Mouse (Mus musculus): ENCODE measurements at regions not wholly inside any gene's neighbourhood (a gene's known extent, or its start where the extent isn't known, plus 50 kb on each side); places are given as distances from the start of the nearest gene placed in this dataset.

DNA sequence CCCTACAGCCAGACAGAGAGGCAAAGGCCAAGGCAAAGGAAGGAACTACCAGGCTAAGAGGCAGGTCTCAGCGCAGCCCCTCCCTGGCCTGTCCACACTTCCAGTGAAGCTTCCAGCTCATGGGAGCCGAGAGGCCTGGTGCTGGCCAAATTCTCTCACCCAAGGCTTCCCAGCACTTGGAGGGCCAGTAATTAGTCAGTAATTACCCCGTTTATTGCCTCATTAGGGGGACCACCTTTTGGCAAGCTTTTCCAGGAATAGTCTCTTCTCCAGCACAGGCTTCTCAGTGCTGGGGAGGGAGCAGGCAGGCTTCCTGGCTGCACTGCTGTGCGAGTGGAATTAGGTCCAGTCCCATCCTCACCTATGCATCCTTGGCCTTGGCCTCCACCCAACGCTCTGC lies 252.8 kb upstream of the Nxpe4 start:
- 24% methylated on average over 5 of the region's 5 CpGs for WGBS
- Histone ChIP-seq H3K27me3 (no peaks in the 10 kb centered on the region), H3K36me3 (no peaks in the 10 kb centered on the region), H3K4me2 (no peak overlapping the region), H3K9ac (no peak overlapping the region), H3K4me1 (no peaks in the 10 kb centered on the region), H3K27ac (no peak overlapping the region), H3K4me3 (no peak overlapping the region), H3K9me3 (no peaks in the 10 kb centered on the region)
- no peak for ATAC-seq (ENCODE audit: insufficient number of reproducible peaks, low FRiP score, low TSS enrichment, low read depth)

DNA sequence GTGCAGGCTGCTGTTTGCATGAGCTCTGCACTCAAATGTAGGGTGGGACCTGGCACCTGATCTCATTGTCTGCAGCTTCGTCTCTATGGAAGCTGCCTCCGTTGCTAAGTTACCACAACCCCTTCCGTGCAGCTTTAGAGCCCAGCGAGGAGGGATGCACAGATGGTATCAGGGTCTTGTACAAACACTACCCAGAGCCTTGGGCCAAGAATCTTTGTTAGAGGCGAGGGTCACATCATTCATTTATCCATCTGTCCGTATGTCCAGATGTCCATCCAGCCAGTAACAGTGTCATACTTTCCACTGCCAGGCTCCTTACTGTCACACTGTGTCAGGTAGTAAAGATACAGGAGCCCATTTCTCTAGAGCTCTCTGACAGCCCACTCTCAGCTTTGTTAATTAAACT lies 251.3 kb upstream of the Nxpe4 start:
- Histone ChIP-seq H3K9ac (no peak overlapping the region), H3K27ac (no peak overlapping the region), H3K27me3 (no peaks in the 10 kb centered on the region), H3K4me1 (no peaks in the 10 kb centered on the region), H3K4me2 (no peak overlapping the region), H3K4me3 (no peak overlapping the region), H3K36me3 (no peaks in the 10 kb centered on the region), H3K9me3 (no peaks in the 10 kb centered on the region)
- 50% methylated on average over 6 of the region's 6 CpGs for WGBS
- ATAC-seq (ENCODE audit: insufficient number of reproducible peaks, low FRiP score, low TSS enrichment, low read depth), result no peak

GRCm38 (mm10) chr9:47912823-47913222 lies 249.0 kb upstream of the Nxpe4 start:
- Histone ChIP-seq H3K4me1 (no peaks in the 10 kb centered on the region), H3K27ac (no peak overlapping the region), H3K9me3 (no peaks in the 10 kb centered on the region), H3K27me3 (no peaks in the 10 kb centered on the region), H3K4me3 (no peak overlapping the region), H3K36me3 (no peaks in the 10 kb centered on the region), H3K4me2 (no peak overlapping the region), H3K9ac (no peak overlapping the region)
- WGBS, result 64% methylated on average over 5 of the region's 5 CpGs
- ATAC-seq (ENCODE audit: insufficient number of reproducible peaks, low FRiP score, low TSS enrichment, low read depth), result no peak

DNA sequence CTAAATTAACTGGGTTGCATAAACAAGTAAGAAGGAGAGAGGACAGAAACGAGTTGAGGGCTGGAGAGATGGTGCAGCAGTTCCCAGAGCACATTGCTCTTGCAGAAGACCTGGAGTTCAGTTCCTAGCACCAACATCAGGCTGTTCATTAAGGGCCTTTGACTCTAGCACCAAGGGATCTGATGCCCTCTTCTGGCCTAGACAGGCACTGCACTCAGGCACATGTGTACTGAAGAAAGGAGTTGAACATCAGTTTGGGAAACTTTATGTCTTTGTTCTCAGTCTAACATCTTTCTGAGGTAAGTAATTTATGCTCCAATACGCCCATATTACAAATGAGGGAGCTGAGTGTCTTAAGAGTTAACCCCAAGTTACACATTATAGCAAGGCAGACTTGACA lies 226.5 kb upstream of the Nxpe4 start:
- ATAC-seq (ENCODE audit: insufficient number of reproducible peaks, low FRiP score, low TSS enrichment, low read depth), result no peak
- Histone ChIP-seq H3K4me1 (no peaks in the 10 kb centered on the region), H3K27me3 (no peaks in the 10 kb centered on the region), H3K27ac (no peak overlapping the region), H3K9me3 (no peaks in the 10 kb centered on the region), H3K9ac (no peak overlapping the region), H3K4me2 (no peak overlapping the region), H3K36me3 (no peaks in the 10 kb centered on the region), H3K4me3 (no peak overlapping the region)
- WGBS, result 75% methylated on average over 2 of the region's 2 CpGs

- H3K36me3 ChIP-seq, result no peaks in the 10 kb centered on the region
- 69% methylated on average over 7 of the region's 7 CpGs for WGBS
- no peaks in the 10 kb centered on the region for H3K27me3 ChIP-seq
- H3K9me3 ChIP-seq, result no peaks in the 10 kb centered on the region
- H3K9ac ChIP-seq, result no peak overlapping the region
- no peak for ATAC-seq (ENCODE audit: insufficient number of reproducible peaks, low FRiP score, low TSS enrichment, low read depth)
- no peak overlapping the region for H3K27ac ChIP-seq
- H3K4me3 ChIP-seq, result no peak overlapping the region
- no peak overlapping the region for H3K4me2 ChIP-seq
- no peaks in the 10 kb centered on the region for H3K4me1 ChIP-seq
These were observed 225.8 kb upstream of the Nxpe4 start for GRCm38 (mm10) chr9:47935957-47936457.

- 75% methylated on average over 14 of the region's 14 CpGs for WGBS
- no peak overlapping the region for H3K4me2 ChIP-seq
- H3K36me3 ChIP-seq, result no peaks in the 10 kb centered on the region
- no peaks in the 10 kb centered on the region for H3K27me3 ChIP-seq
- H3K4me1 ChIP-seq, result no peaks in the 10 kb centered on the region
- no peak for ATAC-seq (ENCODE audit: insufficient number of reproducible peaks, low FRiP score, low TSS enrichment, low read depth)
- H3K4me3 ChIP-seq, result no peak overlapping the region
- no peaks in the 10 kb centered on the region for H3K9me3 ChIP-seq
- no peak overlapping the region for H3K27ac ChIP-seq
- H3K9ac ChIP-seq, result no peak overlapping the region
These were observed 222.7 kb upstream of the Nxpe4 start for GRCm38 (mm10) chr9:47938941-47939710.

DNA sequence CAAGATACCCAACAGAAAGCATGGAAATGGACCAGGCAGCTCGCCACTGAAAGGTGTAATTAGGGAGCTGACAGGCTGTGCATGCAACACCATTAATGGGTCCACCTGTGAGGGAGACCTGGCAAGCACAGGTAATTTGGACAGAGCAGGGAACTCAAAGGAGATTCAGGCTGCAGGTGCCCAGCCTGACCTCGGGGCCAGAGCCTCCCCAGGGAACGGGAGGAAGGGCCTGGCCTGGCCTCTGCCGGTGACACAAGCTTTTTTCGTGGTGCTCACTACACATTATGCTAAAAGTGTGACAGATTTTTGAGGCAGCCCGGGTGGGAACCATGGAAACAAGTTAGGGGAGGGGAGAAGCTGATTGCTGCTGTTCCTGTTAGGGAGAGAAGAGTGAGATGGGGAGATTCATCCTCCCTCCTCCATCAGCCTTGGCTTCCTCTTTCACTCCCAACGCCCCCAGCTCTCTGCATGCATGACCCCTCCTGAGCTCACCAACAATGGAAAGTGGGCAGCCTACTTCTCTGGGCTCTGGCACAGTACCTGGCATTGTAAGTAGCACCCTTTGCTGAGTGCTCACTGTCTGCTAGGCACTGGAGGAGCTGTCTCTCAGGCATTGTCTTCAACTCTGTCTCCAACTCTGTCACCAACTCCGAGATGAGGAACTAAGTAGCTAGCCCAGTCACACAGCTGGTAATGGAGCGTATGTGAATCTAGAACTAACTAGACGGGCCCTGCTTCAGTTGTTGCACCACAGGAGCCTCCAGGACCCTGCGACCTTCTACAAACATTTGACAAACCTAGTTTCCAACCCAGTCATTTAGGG lies 218.9 kb upstream of the Nxpe4 start:
- 57% methylated on average over 11 of the region's 11 CpGs for WGBS
- H3K36me3 ChIP-seq, result no peaks in the 10 kb centered on the region
- H3K9ac ChIP-seq, result no peak overlapping the region
- H3K27me3 ChIP-seq, result no peaks in the 10 kb centered on the region
- no peak overlapping the region for H3K4me2 ChIP-seq
- H3K9me3 ChIP-seq, result no peaks in the 10 kb centered on the region
- H3K4me1 ChIP-seq, result no peaks in the 10 kb centered on the region
- H3K4me3 ChIP-seq, result no peak overlapping the region
- no peak for ATAC-seq (ENCODE audit: insufficient number of reproducible peaks, low FRiP score, low TSS enrichment, low read depth)
- no peak overlapping the region for H3K27ac ChIP-seq

GRCm38 (mm10) chr9:47946226-47946625 lies 215.6 kb upstream of the Nxpe4 start:
- no peak overlapping the region for H3K27ac ChIP-seq
- ATAC-seq (ENCODE audit: insufficient number of reproducible peaks, low FRiP score, low TSS enrichment, low read depth), result no peak
- peaks cover 6% of the 10 kb centered on the region; the same call in 1 of the 2 replicates for H3K4me1 ChIP-seq
- no peaks in the 10 kb centered on the region for H3K9me3 ChIP-seq
- WGBS, result 79% methylated on average over 7 of the region's 7 CpGs
- H3K4me3 ChIP-seq, result no peak overlapping the region
- no peak overlapping the region for H3K4me2 ChIP-seq
- H3K27me3 ChIP-seq, result no peaks in the 10 kb centered on the region
- H3K36me3 ChIP-seq, result no peaks in the 10 kb centered on the region
- H3K9ac ChIP-seq, result no peak overlapping the region

DNA sequence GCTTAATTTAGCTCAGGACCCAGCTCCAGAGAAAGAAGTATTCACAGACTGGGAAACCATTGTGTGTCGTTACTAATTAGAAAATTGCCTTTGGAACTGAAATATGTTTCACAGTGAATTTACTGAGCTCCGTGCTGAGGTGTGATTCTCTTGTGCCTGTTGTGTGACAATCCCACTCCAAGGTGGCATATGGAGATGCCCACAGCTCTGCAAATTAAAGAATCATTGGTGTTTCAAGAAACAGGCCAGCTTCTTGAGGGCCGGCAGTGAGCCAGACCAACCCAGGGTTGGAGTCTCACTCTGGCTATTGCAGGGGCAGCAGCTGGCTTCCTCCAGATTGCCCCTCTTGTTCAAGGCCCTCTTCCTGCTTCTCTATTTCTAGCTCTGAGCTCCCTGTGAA lies 203.9 kb upstream of the Nxpe4 start:
- no peak overlapping the region for H3K4me3 ChIP-seq
- no peak overlapping the region for H3K4me2 ChIP-seq
- no peaks in the 10 kb centered on the region for H3K9me3 ChIP-seq
- H3K27me3 ChIP-seq, result no peaks in the 10 kb centered on the region
- H3K4me1 ChIP-seq, result peaks cover 4% of the 10 kb centered on the region
- ATAC-seq (ENCODE audit: insufficient number of reproducible peaks, low FRiP score, low TSS enrichment, low read depth), result no peak
- no peaks in the 10 kb centered on the region for H3K36me3 ChIP-seq
- no peak overlapping the region for H3K9ac ChIP-seq
- H3K27ac ChIP-seq, result no peak overlapping the region
- 70% methylated on average over 3 of the region's 3 CpGs for WGBS

GRCm38 (mm10) chr9:47958861-47959260 lies 203.0 kb upstream of the Nxpe4 start:
- no peak for ATAC-seq (ENCODE audit: insufficient number of reproducible peaks, low FRiP score, low TSS enrichment, low read depth)
- Histone ChIP-seq H3K4me1 (peaks cover 6% of the 10 kb centered on the region), H3K36me3 (no peaks in the 10 kb centered on the region), H3K27ac (no peak overlapping the region), H3K27me3 (no peaks in the 10 kb centered on the region), H3K9me3 (no peaks in the 10 kb centered on the region), H3K9ac (no peak overlapping the region), H3K4me3 (no peak overlapping the region), H3K4me2 (no peak overlapping the region)
- 90% methylated on average over 6 of the region's 6 CpGs for WGBS

GRCm38 (mm10) chr9:47961176-47961575 lies 200.6 kb upstream of the Nxpe4 start:
- WGBS, result 82% methylated on average over 4 of the region's 4 CpGs

GRCm38 (mm10) chr9:47962161-47962560 lies 199.7 kb upstream of the Nxpe4 start:
- Histone ChIP-seq H3K27ac (no peak overlapping the region), H3K4me1 (peaks cover 6% of the 10 kb centered on the region), H3K4me3 (no peak overlapping the region)

More at GRCm38 (mm10) chr9:47961176-47961575, 200.6 kb upstream of the Nxpe4 start:
- H3K9me3 ChIP-seq, result no peaks in the 10 kb centered on the region
- H3K27me3 ChIP-seq, result no peaks in the 10 kb centered on the region
- no peaks in the 10 kb centered on the region for H3K36me3 ChIP-seq
- no peak overlapping the region for H3K4me3 ChIP-seq
- H3K4me2 ChIP-seq, result no peak overlapping the region
- no peak overlapping the region for H3K27ac ChIP-seq
- peaks cover 6% of the 10 kb centered on the region for H3K4me1 ChIP-seq
- no peak overlapping the region for H3K9ac ChIP-seq
- no peak for ATAC-seq (ENCODE audit: insufficient number of reproducible peaks, low FRiP score, low TSS enrichment, low read depth)

More at GRCm38 (mm10) chr9:47962161-47962560, 199.7 kb upstream of the Nxpe4 start:
- H3K9ac ChIP-seq, result no peak overlapping the region
- no peak for ATAC-seq (ENCODE audit: insufficient number of reproducible peaks, low FRiP score, low TSS enrichment, low read depth)
- H3K27me3 ChIP-seq, result no peaks in the 10 kb centered on the region
- H3K9me3 ChIP-seq, result no peaks in the 10 kb centered on the region
- H3K4me2 ChIP-seq, result no peak overlapping the region
- H3K36me3 ChIP-seq, result no peaks in the 10 kb centered on the region
- 46% methylated on average over 4 of the region's 4 CpGs for WGBS

Data from limb, embryonic 15.5 days (tissue).